Mouse (Mus musculus) cortical plate, adult 2 months (tissue): ENCODE data around the gene Zfhx3. TPM values are rescaled to one million over a fixed set of nuclear protein-coding genes. Genes with fewer than 3 reads are reported as not detected.

ENCODE experiments used
- H3K27ac ChIP-seq: fragments of 200-500 bp; 2 replicates; pipeline ENCODE4 v1.5.1; 2012; ENCODE audit warnings: low read length, control low read depth, inconsistent platforms; ENCODE audit not compliant: insufficient read depth
- H3K4me1 ChIP-seq: fragments of 200-500 bp; 2 replicates; pipeline ENCODE4 v1.6.1; 2011; ENCODE audit warnings: low read length; ENCODE audit not compliant: control insufficient read depth, insufficient read depth
- H3K4me3 ChIP-seq: fragments of 200-500 bp; 2 replicates; pipeline ENCODE4 v1.5.1; 2011; ENCODE audit warnings: mild to moderate bottlenecking, low read length, control low read depth; ENCODE audit not compliant: insufficient read depth
- CTCF ChIP-seq: fragments of 200-500 bp; IDR thresholded peaks from 2 replicates; pipeline ENCODE4 v1.5.1; 2011; ENCODE audit warnings: mild to moderate bottlenecking, control low read depth, low read length; ENCODE audit not compliant: insufficient read depth; ENCODE audit errors: extremely low read depth
- POLR2A ChIP-seq: fragments of 200-500 bp; IDR thresholded peaks from 2 replicates; pipeline ENCODE4 v1.6.1; 2011; ENCODE audit warnings: mild to moderate bottlenecking, low read length, control low read depth; ENCODE audit not compliant: insufficient read depth; ENCODE audit errors: extremely low read depth
- polyA plus RNA-seq: library from polyadenylated mRNA; depleted of rRNA; stranded (reverse); fragments of >200 nt; gene quantifications from 2 replicates; pipeline ENCODE4 v1.2.3, GENCODE M21; 2012

Gene Zfhx3
- polyA plus RNA-seq, 1 experiment, result 1.3 TPM

DNA sequence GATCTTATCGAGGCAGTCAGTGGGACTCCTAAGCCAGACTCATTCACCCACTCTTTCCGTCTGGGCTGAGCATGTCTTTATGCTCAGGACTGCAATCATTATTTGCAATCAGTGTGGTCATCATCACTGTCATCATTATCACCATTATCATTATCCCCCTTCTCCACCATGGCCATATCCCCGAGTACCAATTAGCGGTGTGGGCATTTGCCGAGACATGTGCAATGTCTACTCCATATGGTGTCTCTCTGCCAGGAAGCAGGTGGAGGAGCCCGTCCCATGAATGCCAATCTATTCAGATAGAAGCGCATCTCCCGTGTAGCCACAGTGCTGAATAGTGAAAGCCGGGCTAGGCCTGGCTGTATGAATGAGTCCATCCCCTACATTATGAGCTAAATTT lies 747.2 kb downstream of the Zfhx3 start:
- H3K4me1 ChIP-seq, result no peaks in the 10 kb centered on the region
- H3K4me3 ChIP-seq, result no peak overlapping the region
- TF ChIP-seq CTCF (no peak), POLR2A (no peak)
- H3K27ac ChIP-seq, result no peak overlapping the region

DNA sequence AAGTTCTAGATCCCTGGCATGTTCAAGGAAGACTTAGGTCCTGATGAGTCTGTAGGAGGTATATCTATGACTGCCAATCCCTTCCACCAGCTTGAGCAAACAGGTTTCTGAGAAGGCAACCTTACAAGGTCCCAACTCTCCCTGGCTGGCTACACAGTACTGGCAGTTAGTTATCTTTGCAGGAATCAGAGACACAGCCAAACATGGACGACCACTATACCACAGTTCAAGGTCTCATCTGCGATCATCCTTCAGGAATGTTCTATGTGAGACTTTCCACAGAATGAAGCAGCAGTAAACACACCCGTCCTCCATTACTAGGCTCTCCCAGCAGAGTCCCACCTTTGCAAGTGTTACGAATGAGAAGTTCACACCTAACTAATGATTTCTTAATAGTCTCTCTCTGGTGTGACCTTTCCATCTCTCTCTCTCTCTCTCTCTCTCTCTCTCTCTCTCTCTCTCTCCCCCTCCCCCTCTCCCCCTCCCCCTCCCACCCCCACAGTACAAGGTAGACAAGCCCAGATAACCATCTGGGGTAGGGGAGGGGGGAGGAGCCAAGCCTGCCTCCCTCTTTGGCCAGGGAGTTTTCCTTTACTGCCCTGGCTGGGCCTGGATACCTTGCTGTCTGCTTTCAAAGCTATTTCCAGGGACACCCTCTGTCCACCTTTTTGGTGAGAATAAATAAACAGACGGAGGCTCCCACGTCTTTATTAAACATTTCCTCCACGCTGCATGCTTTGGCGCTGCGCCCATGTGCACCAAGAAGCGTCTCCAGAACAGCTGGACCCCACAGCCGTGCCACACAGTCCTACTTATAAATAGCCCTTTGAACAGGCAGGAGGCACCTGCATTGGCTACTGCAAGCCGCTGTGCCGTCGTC lies 748.4 kb downstream of the Zfhx3 start:
- H3K4me3 ChIP-seq, result no peak overlapping the region

DNA sequence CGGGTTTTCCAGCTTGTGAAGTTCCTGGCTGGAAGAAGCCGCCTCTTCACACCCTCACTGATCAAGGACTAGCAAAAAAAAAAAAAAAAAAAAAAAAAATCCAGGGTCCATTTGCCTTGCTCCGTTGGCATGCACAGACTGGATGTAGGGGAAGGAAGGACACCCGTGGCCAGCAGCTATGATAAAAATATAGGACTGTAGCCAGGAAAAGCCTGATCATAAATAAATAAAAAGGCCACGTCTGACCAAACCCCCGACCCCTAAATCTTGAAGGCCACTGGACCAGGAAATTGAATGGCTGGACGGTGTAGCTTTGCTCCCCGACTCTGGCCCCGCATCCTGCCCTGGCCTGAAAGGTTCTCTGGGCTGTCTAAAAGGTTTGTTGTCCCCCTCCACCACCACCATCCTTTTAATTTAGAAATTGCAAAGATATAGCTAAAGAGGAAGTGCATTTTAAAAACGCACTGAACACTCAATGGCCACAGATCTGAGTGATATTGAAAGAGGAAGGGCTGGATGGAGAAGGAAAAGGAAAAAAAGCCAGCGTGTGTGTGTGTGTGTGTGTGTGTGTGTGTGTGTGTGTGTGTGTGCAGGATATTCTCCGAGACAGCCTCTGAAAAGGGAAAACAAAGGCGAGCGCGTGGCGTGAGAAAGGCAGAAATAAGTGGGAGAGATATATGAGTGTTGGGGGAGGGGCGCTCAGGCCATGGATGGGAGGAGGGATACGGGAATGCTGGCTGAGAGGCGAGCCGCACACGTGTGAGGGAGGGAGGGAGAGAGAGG lies 749.2 kb downstream of the Zfhx3 start:
- 0 out of 2 replicates have a peak overlapping the region, but pooled peaks have one; percentile 6 for H3K4me3 ChIP-seq
- TF ChIP-seq CTCF, result no peak
- no peak for TF ChIP-seq POLR2A
- H3K4me1 ChIP-seq, result no peaks in the 10 kb centered on the region
- peak overlapping the region; percentile 59; the same call in 1 of the 2 replicates for H3K27ac ChIP-seq

More for the DNA sequence above, 748.4 kb downstream of the Zfhx3 start:
- no peaks in the 10 kb centered on the region for H3K4me1 ChIP-seq
- TF ChIP-seq CTCF (no peak), POLR2A (no peak)
- no peak overlapping the region for H3K27ac ChIP-seq

DNA sequence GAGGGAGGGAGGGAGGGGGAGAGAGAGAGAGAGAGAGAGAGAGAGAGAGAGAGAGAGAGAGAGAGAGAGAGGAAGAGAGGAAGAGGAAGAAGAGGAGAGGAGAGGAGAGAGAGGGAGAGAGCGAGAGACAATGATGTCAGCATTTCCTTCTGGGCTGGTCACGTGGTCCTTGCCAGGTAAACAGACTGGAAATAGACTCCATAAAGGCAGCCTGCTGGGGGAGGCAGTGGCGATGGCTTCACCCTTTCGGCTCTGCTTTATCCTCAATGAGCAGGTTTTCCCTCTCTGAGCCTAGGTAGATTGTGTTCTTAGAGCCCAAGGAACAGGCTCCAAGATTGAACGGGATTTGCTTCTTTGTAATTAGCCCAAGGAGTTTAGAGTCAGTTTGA lies 749.8 kb downstream of the Zfhx3 start:
- TF ChIP-seq POLR2A (no peak), CTCF (no peak)
- Histone ChIP-seq H3K4me3 (0 out of 2 replicates have a peak overlapping the region, but pooled peaks have one; percentile 6), H3K27ac (no peak overlapping the region), H3K4me1 (no peaks in the 10 kb centered on the region)

DNA sequence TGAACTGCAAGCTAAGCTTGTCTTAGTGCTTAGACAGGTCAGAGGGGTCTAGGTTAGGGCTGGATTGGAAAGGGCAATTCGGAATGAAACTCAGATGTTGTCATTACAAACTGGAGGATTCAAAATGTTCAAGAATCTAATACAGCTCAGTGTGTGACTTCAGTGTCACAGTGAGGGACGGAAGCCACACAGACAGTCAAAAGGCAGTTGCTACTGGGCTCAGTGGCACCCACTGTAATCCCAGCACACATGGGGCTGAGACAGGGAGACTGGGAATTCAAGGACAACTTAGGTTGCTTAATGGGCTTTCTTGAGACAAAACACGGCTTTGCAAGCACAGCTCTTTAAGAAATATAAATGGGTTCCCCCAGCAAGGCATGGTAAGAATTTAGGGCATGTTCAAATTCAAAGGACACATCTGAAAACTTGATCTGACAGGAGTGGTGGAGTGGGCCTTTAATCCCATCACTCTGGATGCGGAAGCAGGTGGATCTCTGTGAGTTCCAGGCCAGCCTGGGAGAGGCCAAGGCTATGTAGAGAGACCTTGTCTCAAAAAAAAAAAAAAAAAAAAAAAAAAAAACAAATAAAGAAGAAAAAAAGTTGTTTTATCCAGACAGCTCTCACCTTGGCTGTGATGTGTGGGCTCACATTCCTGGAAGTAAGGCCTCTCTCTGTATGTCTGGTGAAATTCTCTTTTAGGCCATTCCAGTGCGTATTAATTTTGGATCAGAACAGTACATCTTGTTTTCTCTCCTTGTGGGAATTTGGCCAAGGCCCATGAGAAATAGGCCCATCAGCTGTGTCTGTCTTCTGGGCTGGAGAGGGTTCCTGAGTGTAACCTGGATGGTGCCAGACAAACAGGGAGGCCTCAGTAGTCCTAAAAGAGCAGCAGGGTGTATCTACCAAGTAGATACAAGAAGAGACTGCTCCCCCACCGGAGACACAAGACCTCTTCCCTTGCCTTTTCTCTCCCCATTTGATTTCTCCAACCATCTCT lies 750.5 kb downstream of the Zfhx3 start:
- no peak overlapping the region for H3K27ac ChIP-seq

DNA sequence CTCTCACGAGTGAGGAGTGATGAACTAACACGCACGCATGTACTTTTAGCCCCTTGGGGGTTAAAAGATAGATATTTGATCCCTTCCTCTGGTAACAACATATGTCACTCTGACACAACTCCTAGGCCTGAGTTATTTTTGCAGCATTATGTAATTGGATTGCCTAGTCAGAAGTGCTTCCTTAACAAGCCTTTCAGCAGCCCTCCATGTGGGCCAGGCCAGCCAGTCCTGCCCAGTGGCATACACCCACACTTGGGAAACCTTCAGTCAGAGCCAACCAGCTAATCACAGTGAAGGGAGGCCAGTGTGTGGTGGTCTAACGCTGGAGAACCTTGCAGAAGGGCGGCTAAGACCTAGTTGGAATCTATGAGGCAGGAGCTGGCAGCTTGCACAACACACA lies 751.4 kb downstream of the Zfhx3 start:
- no peak overlapping the region for H3K4me3 ChIP-seq
- no peaks in the 10 kb centered on the region for H3K4me1 ChIP-seq
- TF ChIP-seq POLR2A (no peak), CTCF (no peak)
- H3K27ac ChIP-seq, result no peak overlapping the region

More for the DNA sequence above, 750.5 kb downstream of the Zfhx3 start:
- H3K4me3 ChIP-seq, result no peak overlapping the region
- TF ChIP-seq POLR2A (no peak), CTCF (no peak)
- H3K4me1 ChIP-seq, result no peaks in the 10 kb centered on the region

DNA sequence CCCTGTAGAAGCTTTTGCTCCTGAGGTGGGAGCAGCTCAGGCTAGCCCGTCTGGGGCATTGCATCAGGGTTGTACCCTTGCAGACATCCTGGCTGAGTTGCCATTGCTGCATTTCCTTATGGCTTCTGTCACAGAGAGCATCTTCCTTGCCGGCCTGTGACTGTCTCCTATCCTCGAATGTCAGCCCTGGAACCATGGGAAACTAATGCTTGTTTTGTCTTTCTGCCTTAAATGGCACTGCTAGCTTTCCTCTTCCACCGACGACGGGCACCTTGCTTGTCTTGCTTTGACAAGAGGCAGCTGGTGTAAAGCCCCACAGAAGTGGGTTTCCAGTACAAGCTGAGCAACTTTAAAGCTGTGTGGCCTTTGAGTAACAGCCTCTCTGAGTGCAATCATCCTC lies 752.1 kb downstream of the Zfhx3 start:
- TF ChIP-seq CTCF, result no peak
- TF ChIP-seq POLR2A, result no peak

DNA sequence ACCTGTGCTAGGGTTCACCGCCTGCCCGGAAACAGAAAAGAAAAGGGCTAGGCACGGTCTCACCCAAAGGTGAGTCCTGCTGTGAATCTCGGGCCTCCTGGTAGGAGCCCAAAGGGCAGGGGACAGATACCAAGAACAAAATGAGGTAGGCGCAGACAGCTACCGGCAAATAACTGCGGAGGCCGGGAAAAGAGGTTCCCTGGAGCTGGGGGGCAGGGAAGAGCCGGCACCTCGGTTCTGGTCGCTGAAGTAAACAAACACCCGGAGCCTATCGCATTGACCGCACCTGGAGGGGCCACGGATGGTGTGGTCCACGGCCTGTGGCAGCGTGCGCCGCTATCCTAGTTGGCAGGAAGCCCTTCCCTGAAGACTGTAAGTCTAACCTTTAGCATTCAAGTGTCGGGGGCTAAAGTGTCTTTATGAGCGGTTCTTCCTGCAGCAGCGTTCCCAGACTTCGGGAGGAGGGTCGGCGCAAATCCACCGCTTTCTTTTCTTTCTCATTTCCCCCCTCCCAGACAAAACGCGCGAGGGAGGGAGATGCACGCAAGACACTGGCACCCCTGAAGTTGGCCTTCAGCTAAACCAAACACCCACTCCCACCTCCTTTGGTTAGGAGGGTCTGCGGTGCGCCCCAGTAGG lies 752.9 kb downstream of the Zfhx3 start:
- Histone ChIP-seq H3K4me3 (no peak overlapping the region), H3K27ac (no peak overlapping the region), H3K4me1 (no peaks in the 10 kb centered on the region)
- TF ChIP-seq CTCF (no peak), POLR2A (no peak)

More for the DNA sequence above, 752.1 kb downstream of the Zfhx3 start:
- Histone ChIP-seq H3K4me3 (no peak overlapping the region), H3K27ac (no peak overlapping the region), H3K4me1 (no peaks in the 10 kb centered on the region)
